Mouse (Mus musculus) common myeloid progenitor, adult 5-6 weeks (primary cell): ENCODE results near the gene Fgfr2. TPM values are rescaled to one million over a fixed set of nuclear protein-coding genes. Genes with fewer than 3 reads are reported as not detected.

ENCODE experiments used
- ATAC-seq: replicated peaks from 2 replicates; pipeline ENCODE4 v1.8.0; 2016; ENCODE audit warnings: low read depth, mild to moderate bottlenecking, moderate TSS enrichment, inconsistent platforms; ENCODE audit not compliant: poor library complexity, severe bottlenecking
- total RNA-seq: library from RNA; stranded (forward); fragments of 200-1000, 187-1606 nt; gene quantifications from 2 replicates; pipeline ENCODE4 v1.2.3, GENCODE M21; 2017

Gene Fgfr2
- total RNA-seq, 1 experiment from 2014 or later = not detected

GRCm38 (mm10) chr7:130732908-130733307, 2390.2 kb downstream of the Fgfr2 start:
- no peak for ATAC-seq

- ATAC-seq = no peak
Measured at GRCm38 (mm10) chr7:130731792-130732191, 2391.4 kb downstream of the Fgfr2 start.

GRCm38 (mm10) chr7:130727560-130727959, 2395.6 kb downstream of the Fgfr2 start:
- no peak for ATAC-seq

- no peak for ATAC-seq
Measured at GRCm38 (mm10) chr7:130726724-130727422, 2396.3 kb downstream of the Fgfr2 start.

GRCm38 (mm10) chr7:130726185-130726584, 2397.0 kb downstream of the Fgfr2 start:
- ATAC-seq = no peak

- ATAC-seq = no peak
Measured at GRCm38 (mm10) chr7:130720646-130721335, 2402.4 kb downstream of the Fgfr2 start.

GRCm38 (mm10) chr7:130719931-130720598, 2403.1 kb downstream of the Fgfr2 start:
- no peak for ATAC-seq

GRCm38 (mm10) chr7:130716989-130717388, 2406.2 kb downstream of the Fgfr2 start:
- ATAC-seq = no peak

GRCm38 (mm10) chr7:130716341-130716740, 2406.8 kb downstream of the Fgfr2 start:
- ATAC-seq = no peak

GRCm38 (mm10) chr7:130715467-130715866, 2407.7 kb downstream of the Fgfr2 start:
- no peak for ATAC-seq

GRCm38 (mm10) chr7:130713319-130713718, 2409.8 kb downstream of the Fgfr2 start:
- no peak for ATAC-seq

- no peak for ATAC-seq
Measured at GRCm38 (mm10) chr7:130711851-130712250, 2411.3 kb downstream of the Fgfr2 start.

- ATAC-seq = no peak
Measured at GRCm38 (mm10) chr7:130709372-130710274, 2413.5 kb downstream of the Fgfr2 start.

GRCm38 (mm10) chr7:130708940-130709339, 2414.2 kb downstream of the Fgfr2 start:
- ATAC-seq = no peak

GRCm38 (mm10) chr7:130705230-130705629, 2417.9 kb downstream of the Fgfr2 start:
- no peak for ATAC-seq

- ATAC-seq = no peak
Measured at GRCm38 (mm10) chr7:130701336-130701735, 2421.8 kb downstream of the Fgfr2 start.

GRCm38 (mm10) chr7:130698480-130698879, 2424.7 kb downstream of the Fgfr2 start:
- ATAC-seq = no peak

GRCm38 (mm10) chr7:130696347-130697234, 2426.6 kb downstream of the Fgfr2 start:
- no peak for ATAC-seq

- no peak for ATAC-seq
Measured at GRCm38 (mm10) chr7:130695669-130696338, 2427.3 kb downstream of the Fgfr2 start.
